Mouse (Mus musculus) naive thymus-derived CD4-positive, alpha-beta T cell, adult 2 months (primary cell): Measurements from ENCODE around the gene Rasgrf2.

Experiments used
- DNase-seq: peaks from one replicate; pipeline ENCODE4 v3.0.0-alpha.2; 2011; ENCODE audit warnings: low read depth

Rasgrf2 gene

DNA sequence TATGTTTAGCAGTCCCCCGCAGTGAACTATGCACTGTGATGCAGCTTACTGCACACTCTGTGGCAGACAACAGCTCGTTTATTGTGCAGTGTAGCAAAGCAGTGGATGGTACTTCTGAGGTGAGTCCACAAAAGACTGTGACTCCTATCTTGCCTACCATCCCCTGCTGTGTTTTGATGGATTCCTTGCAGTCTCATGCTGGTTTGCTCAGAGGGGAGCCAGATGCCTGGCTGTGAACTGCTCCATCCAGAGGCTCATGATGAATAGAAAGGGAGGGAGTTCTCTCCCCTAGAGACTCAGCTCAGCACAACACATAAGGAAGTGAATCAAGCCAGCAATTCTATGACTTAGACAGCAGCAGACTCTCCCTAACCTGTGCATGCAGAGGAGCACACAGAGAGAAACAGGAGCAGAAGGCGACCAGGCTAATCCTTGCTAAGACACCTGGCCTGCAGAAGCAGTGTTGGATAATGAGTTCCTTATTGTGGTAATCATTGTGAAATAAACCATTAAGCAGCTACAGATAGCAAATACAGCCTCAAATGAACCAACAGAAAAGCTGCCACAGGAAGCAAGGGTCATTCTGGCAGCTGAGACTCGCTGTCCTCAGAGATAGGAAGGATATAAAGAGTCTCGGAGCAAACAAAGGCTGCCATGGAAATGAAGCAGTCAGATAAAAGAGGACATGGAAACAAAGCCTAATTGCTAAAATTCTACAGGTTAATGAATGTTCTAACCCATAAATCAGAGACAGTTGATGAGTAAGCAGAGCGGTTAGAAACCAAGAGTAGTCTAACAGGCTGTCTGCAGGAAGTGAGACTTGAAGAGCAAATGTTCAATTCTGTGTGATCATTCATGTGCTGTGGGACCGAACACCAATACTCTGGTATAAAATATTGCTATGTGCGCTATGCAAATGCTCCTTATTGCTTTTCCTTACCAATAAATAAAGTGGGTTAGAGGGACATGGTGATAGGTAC, 89.6 kb downstream of the Rasgrf2 start:
- no peak for DNase-seq

GRCm38 (mm10) chr13:92030364-92031057, 100.9 kb downstream of the Rasgrf2 start:
- peak; percentile 59 for DNase-seq

- DNase-seq, result peak; percentile 13
Observed at GRCm38 (mm10) chr13:92029666-92030065, 101.8 kb downstream of the Rasgrf2 start.

DNA sequence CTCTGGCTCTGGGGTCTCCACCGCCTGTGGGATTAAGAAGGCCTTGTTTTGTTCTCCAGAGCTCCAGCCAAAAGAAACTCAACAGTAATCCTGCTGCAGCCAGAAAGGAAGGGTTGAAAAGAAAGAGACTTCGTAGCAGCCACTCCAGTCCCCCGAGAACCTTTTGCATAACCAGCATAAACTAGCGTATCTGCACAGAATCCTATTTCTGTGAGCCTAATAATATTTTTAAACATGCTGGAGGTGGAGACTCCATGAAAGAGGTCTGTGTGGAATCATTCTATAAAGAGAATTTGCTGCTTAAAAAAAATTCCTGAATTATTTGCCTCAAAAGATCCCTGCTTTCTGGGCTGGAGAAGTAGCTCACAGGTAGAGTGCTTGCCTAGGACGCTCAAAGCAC, 103.5 kb downstream of the Rasgrf2 start:
- DNase-seq, result no peak

- no peak for DNase-seq
Observed at GRCm38 (mm10) chr13:92026651-92027050, 104.8 kb downstream of the Rasgrf2 start.

- no peak for DNase-seq
Observed at GRCm38 (mm10) chr13:92025124-92025523, 106.3 kb downstream of the Rasgrf2 start.

GRCm38 (mm10) chr13:92022202-92022601, 109.3 kb downstream of the Rasgrf2 start:
- no peak for DNase-seq

- no peak for DNase-seq
Observed at GRCm38 (mm10) chr13:91996929-91997328, 134.5 kb downstream of the Rasgrf2 start.

GRCm38 (mm10) chr13:91991412-91991811, 140.0 kb downstream of the Rasgrf2 start:
- DNase-seq, result no peak

GRCm38 (mm10) chr13:91990709-91991284, 140.7 kb downstream of the Rasgrf2 start:
- DNase-seq, result no peak

- no peak for DNase-seq
Observed at GRCm38 (mm10) chr13:91988378-91988777, 143.1 kb downstream of the Rasgrf2 start.

DNA sequence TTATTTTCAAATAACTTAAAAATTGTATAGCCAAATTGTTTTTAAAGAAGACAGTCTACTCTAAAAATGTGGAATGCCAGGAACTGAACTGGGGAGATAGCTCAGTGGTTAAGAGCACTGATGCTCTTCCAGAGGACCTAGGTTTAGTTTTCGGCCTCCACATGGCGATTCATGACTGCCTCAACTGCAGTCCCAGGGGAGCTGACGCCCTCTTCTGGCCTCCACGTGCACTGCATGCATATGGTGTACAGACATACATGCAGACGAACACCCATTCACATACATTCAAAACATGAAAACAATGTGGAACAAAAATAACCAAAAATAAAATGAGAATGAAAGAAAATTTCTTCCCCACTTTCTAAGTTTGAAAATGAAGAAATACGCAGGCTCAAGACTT, 144.5 kb downstream of the Rasgrf2 start:
- DNase-seq, result no peak

- no peak for DNase-seq
Observed at GRCm38 (mm10) chr13:91985915-91986589, 145.4 kb downstream of the Rasgrf2 start.

- DNase-seq, result no peak
Observed at GRCm38 (mm10) chr13:91985019-91985418, 146.4 kb downstream of the Rasgrf2 start.

GRCm38 (mm10) chr13:91982080-91982479, 149.4 kb downstream of the Rasgrf2 start:
- DNase-seq, result no peak

DNA sequence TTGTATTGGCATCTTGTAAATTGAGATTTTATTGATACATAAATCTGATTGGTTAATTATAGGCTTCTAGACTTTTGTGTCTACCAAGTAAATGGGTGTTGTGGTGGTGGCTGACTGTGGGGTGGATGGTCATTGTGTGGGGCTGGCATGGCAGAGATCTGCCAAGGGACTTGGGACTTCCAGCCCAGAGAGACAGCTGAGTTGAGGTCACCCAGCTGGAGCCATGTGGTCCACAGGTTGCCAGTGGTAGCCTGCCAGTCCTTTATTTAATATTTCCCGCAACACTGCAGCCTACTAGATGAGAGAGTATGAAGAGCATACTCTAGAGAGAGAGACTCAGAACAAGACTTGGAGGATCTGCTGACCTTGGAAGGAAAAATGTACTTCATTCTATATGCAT, 150.0 kb downstream of the Rasgrf2 start:
- no peak for DNase-seq

DNA sequence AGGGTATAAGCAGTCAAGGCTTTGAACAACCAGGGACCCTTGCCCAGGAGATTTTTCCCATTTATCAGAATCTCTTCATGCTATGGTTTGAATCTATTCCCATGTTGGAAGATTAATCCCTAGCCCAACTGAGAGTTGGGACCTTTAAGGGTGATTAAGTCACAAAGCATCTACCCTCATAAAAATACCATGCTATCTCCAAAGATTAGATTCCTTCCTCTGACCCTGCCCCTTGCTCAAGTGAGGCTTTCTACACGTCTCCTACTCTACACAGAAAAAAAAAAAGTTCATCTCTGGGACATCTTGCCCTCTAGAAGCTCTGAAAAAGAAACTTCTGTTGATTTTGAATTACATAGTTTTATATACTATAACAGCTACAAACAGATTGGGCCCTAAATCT, 154.5 kb downstream of the Rasgrf2 start:
- DNase-seq, result no peak

- DNase-seq, result no peak
Observed at GRCm38 (mm10) chr13:91976541-91976940, 154.9 kb downstream of the Rasgrf2 start.

GRCm38 (mm10) chr13:91974154-91974553, 157.3 kb downstream of the Rasgrf2 start:
- no peak for DNase-seq

GRCm38 (mm10) chr13:91971246-91971645, 160.2 kb downstream of the Rasgrf2 start:
- DNase-seq, result no peak

GRCm38 (mm10) chr13:91956474-91956873, 175.0 kb downstream of the Rasgrf2 start:
- DNase-seq, result no peak

- DNase-seq, result no peak
Observed at GRCm38 (mm10) chr13:91955646-91956045, 175.8 kb downstream of the Rasgrf2 start.
